Mouse (Mus musculus) lung, adult 2 months (tissue): ENCODE data around the gene Rnf222.

Source experiments
- CTCF ChIP-seq: fragments of 200-500 bp; IDR thresholded peaks from 2 replicates; pipeline ENCODE4 v1.5.1; 2011; ENCODE audit warnings: mild to moderate bottlenecking, low read length, control low read depth; ENCODE audit not compliant: insufficient read depth
- POLR2A ChIP-seq: fragments of 200-500 bp; IDR thresholded peaks from 2 replicates; pipeline ENCODE4 v1.6.1; 2011; ENCODE audit warnings: low read depth, mild to moderate bottlenecking, control low read depth, low read length, borderline replicate concordance; ENCODE audit errors: extremely low read depth

GRCm38 (mm10) chr11:68851644-68852485 lies 36.5 kb upstream of the Rnf222 start:
- TF ChIP-seq CTCF, result no peak
- TF ChIP-seq POLR2A, result no peak
